Mouse (Mus musculus): ENCODE results near the gene Ikbke. TPM values are rescaled to one million over a fixed set of nuclear protein-coding genes. Genes with fewer than 3 reads are reported as not detected.

Ikbke gene
- 17.8 and 33.2 TPM in 2 replicates for polyA plus RNA-seq (2012; rRNA removed; ENCODE audit: low replicate concordance)

DNA sequence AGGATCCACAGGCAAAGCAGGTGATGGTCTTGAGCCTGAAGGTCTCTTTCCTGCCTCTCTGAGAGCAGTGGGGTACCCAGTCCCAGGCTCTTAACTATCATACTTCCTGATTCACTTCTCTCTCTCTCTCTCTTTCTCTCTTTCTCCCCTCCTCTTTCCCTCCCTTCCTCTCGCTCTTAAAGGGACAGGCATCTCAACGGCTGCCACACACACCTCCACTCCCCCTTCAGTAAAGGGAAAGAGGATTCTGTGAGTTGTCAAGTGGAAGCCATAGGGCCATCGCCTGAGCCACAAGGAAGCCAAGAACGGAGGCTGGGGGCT lies at the start of gene Ikbke:
Gene Ikbke (minus strand): TSS at position 151 of the 321 bp plus-strand sequence.

DNA sequence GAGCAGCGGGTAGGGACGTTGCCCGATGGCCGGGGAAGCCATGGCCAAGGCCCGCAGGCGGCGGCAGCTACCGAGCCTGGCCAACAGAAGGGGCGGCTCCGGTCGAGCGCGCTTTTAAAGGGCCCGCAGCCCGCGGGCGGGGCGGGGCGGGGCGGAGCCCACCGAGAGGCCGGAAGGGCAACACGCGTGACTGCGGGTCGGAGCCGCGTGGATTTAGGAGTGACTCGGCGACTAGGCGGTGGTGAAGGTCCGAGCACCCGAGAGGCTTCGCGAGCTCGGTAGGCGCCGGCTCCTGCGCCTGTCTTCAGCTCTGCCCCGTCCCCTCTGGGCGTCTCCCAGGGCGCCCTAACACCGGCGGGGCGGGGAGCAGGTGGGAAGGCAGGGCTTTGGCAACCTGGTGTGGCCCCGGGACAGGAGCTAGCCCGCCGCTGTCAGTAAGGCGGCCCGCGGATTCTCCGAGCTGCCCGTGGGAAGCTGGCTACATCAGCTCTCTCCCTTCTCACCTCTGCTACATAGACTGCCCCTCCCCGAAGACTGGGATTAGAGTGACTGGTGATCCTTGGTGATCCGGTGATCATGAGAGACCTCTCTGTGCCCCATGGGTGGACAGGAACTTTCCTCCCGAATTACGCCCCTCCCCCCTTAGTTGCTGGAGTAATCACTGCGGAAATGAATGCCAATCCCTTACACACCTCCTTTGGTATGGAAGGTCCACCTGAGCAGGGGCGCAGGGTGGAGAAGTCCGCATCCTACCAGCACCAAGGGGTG lies 34.1 kb downstream of the Ikbke start, which contains the start of gene Rassf5:
Gene Rassf5 (minus strand): TSS at position 170 of the 768 bp plus-strand sequence.

Other genes starting within 250 kb of the Ikbke start
- 47.7 and 73.7 TPM in 2 replicates for gene Mapkapk2, start 181.8 kb downstream of the Ikbke start, polyA plus RNA-seq (2012; rRNA removed; ENCODE audit: low replicate concordance)
- gene Dyrk3, start 141.3 kb downstream of the Ikbke start, polyA plus RNA-seq (2012; rRNA removed; ENCODE audit: low replicate concordance): 0.48 and 0.57 TPM in 2 replicates
- gene Eif2d, start 126.4 kb downstream of the Ikbke start, polyA plus RNA-seq (2012; rRNA removed; ENCODE audit: low replicate concordance): 12.2 and 17.5 TPM in 2 replicates
- gene Rassf5, start 34.3 kb downstream of the Ikbke start, polyA plus RNA-seq (2012; rRNA removed; ENCODE audit: low replicate concordance): 2.2 and 2.6 TPM in 2 replicates
- gene Srgap2, start 247.7 kb upstream of the Ikbke start, polyA plus RNA-seq (2012; rRNA removed; ENCODE audit: low replicate concordance): 2.9 and 4.4 TPM in 2 replicates
- gene Fam72a, start 248.3 kb upstream of the Ikbke start, polyA plus RNA-seq (2012; rRNA removed; ENCODE audit: low replicate concordance): 0.11 TPM in 1 of 2 replicates, not detected in the other

Data from duodenum, adult 2 months (tissue).